Mouse (Mus musculus): ENCODE data around the gene Vps16.

Vps16 gene

GRCm38 (mm10) chr2:130451727-130452090 lies 27.6 kb downstream of the Vps16 start:
- in situ Hi-C loops (cut with MboI; ENCODE audit: low pct_unique_long_range_greater_than_20kb in 1 of 2, low sequenced_read_pairs in 2 of 2, unreplicated experiment in 1 of 2): no loop called here

DNA sequence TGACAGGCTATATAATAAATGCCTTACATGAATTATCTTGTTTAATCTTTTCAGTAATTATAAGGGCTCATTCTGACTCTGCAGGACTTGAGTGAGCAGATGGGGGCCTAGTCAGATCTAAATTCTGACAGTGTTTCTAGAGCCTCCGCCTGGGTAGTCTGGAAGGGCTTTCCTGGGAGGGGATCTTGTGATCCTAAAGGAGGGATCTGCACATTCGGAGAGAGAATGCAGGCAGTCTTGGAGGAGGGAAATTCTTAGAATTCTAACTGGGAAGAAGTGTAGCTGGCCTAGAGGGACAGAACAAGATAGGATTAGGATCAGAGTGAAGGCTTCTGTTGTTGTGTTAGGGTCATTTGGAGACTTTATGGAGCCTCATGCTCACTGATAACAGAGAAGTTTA lies 28.1 kb downstream of the Vps16 start:
- in situ Hi-C loops (cut with MboI; ENCODE audit: low pct_unique_long_range_greater_than_20kb in 1 of 2, low sequenced_read_pairs in 2 of 2, unreplicated experiment in 1 of 2): no loop called here

DNA sequence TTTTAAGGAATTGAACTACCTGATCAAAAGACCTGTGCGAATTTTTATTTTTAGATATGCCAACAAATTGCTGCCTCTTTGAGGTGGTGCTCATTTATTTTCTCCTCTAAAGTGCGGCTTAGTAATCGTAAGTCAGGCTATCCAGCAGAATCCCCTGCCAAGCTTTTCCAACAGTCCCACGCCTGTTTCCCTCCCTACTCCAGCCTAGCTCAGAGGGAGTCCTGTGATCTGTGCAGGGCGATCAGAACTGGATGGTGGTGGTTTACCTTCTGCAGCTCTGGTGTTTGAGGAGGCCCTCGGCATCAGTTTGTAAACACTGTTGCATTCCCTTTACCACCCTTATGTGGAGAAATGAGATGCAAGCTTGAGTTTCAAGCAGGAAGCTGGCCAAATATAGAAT lies 29.3 kb downstream of the Vps16 start:
- in situ Hi-C loops (cut with MboI; ENCODE audit: low pct_unique_long_range_greater_than_20kb in 1 of 2, low sequenced_read_pairs in 2 of 2, unreplicated experiment in 1 of 2): no loop called here

GRCm38 (mm10) chr2:130454748-130455370 lies 30.7 kb downstream of the Vps16 start:
- in situ Hi-C loops (cut with MboI; ENCODE audit: low pct_unique_long_range_greater_than_20kb in 1 of 2, low sequenced_read_pairs in 2 of 2, unreplicated experiment in 1 of 2): no loop called here

DNA sequence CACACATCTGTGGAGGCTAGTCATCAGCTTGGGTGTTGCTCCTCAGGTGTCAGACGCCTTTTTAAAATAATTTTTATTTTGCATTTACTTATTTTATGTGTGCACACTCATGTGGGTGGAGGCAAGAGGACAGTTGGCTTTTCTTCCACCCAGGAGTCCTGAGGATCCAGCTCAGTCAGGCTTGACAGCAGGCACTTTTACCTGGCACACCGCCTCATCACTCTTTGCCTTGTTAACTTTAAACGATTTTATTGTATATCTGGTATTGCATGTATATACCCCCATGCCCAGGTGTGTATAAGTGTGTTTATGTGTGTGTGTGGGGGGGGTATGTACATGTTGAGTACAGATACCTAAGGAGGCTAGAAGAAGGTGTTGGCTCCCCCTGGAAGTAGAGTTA lies 33.7 kb downstream of the Vps16 start:
- in situ Hi-C loops (cut with MboI; ENCODE audit: low pct_unique_long_range_greater_than_20kb in 1 of 2, low sequenced_read_pairs in 2 of 2, unreplicated experiment in 1 of 2): no loop called here

DNA sequence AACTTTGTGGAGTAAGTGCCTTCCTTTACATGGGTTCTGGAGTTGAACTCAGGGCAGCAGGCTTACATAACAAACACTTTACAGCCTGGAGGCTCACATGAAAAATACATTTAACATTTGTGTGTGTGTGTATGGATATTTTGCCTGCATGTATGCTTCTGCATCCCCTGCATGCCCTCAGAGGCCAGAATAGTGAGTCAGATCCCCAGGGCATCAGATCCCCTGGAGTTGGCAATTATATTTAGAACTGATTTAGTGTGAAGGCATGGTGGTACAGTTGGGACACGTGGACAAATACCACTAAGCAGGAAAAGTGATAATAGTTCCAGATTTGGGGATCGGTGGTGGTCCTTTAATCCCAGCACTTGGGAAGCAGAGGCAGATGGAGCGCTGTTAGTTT lies 35.4 kb downstream of the Vps16 start:
- in situ Hi-C loops (cut with MboI; ENCODE audit: low pct_unique_long_range_greater_than_20kb in 1 of 2, low sequenced_read_pairs in 2 of 2, unreplicated experiment in 1 of 2): no loop called here

DNA sequence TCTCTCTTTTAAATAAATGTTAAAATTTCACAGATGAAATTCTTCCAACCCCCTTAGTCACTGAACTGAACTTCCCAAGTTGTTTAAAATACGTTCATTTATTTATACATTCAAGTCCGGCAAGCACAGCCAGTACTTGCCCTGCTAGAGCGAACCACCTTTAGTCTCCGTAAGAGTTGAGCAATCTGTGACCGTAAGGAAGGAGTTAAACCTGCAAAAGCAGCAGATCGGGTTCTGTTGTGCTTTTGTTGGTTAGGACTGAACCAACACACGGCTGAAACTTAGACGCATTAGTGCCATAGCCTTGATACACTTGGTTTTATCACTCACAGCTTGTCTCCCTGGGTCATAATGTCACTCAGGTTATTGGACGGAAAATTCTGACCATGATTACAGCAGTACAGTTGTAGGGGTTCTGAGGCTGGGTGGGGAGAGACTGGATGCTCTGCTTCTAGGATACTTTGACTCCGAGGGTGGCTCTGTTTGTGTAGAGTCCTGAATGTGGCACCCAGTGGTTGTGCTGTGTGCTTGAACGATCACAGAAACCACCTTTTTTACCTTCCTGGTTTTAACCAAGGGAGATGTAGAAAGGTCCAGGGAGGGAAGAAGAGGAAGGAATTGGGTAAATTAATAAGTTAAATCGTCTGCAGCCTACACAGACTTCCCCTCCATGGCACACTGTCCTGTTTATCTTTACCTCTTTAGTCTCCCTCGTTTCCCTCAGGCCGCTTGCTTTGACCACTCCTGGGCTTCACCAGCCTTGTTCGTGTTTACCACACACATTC lies 37.3 kb downstream of the Vps16 start:
- in situ Hi-C loops (cut with MboI; ENCODE audit: low pct_unique_long_range_greater_than_20kb in 1 of 2, low sequenced_read_pairs in 2 of 2, unreplicated experiment in 1 of 2): no loop called here

- in situ Hi-C loops (cut with MboI; ENCODE audit: low pct_unique_long_range_greater_than_20kb in 1 of 2, low sequenced_read_pairs in 2 of 2, unreplicated experiment in 1 of 2): no loop called here
Measured at GRCm38 (mm10) chr2:130466438-130466837, 42.3 kb downstream of the Vps16 start.

DNA sequence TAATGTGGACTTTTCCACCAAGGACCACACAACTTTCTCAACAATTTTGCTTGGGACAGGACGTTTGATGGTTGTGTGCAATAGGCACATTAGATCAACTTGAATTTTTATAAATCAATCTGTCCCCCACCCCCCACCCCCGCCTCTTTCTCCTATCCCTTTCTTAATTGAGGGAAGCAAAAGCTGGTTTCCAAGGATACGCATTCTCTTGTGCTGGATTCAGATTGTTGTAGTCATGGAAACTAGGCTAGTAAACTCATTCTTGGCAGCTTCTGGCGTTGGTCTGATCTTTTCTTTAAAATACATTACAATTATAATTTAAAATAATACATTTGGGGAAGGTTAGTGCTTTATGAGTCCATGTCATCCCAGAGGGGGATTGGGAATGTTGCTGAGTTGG lies 45.2 kb downstream of the Vps16 start:
- in situ Hi-C loops (cut with MboI; ENCODE audit: low pct_unique_long_range_greater_than_20kb in 1 of 2, low sequenced_read_pairs in 2 of 2, unreplicated experiment in 1 of 2): no loop called here

DNA sequence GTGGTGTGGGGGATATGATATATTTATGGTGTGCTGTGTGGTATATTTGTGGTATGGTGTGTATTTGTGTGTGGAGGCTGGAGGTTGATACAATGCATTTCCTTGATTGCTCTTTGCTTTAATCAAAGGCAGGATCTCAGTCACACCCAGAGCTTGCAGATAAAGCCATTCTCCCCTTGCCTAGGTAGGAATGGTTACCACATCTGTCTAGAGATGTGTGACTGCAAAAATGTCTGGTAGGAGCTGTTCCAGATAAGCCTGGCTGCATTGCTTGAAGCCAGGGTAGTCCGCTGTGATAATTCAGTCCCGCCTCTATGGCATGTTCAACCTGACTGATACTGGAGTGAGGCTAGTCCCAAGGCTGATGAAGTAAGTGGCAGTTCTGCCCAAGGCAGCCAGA lies 45.8 kb downstream of the Vps16 start:
- in situ Hi-C loops (cut with MboI; ENCODE audit: low pct_unique_long_range_greater_than_20kb in 1 of 2, low sequenced_read_pairs in 2 of 2, unreplicated experiment in 1 of 2): no loop called here

DNA sequence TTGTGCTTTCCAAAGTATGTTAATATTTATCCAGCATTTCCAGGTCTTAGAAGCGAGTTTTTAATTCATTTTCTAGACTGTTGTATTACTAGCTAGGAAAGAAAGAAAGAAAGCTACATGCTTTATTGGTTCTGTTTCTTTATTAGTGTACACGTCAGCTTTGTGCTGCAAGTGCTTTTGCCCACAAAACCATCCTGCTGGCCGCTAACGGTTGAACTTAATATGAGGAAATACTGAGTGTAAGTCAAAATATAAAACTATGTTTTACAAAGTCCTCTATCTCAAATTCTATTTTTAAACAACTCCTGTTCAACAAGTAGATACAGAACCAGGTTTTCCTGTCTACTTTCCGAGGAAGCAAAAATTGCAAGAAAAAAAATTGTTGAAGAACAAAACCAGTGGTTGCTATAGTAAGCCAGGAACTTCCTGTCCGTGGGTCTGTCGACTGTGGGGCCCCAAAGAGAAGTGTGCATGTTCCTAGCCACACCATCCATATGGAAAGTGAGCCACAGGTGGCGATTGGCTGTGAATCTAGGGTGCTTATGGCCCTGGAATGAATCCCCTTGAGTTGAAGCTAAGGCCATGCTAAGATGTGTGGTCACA lies 48.9 kb downstream of the Vps16 start:
- in situ Hi-C loops (cut with MboI; ENCODE audit: low pct_unique_long_range_greater_than_20kb in 1 of 2, low sequenced_read_pairs in 2 of 2, unreplicated experiment in 1 of 2): no loop called here

DNA sequence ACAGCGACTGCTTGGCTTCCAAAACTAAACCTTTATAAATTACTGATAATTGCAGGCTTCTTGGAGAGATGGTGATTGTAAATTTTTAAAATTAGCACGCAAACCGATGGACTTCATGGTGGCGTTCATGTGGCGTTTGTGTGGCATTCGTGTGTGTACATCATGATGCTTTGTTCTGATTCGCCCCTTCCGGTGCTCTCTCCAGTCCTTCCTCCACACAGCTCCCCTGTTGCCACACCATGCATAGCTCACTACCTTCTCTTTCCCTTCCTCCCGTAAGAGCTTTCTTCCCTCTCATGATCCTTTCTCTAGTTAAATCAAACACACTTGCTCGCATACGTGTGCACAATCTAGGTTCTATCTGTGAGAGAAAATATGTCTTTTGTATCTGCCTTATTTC lies 51.6 kb downstream of the Vps16 start:
- in situ Hi-C loops (cut with MboI; ENCODE audit: low pct_unique_long_range_greater_than_20kb in 1 of 2, low sequenced_read_pairs in 2 of 2, unreplicated experiment in 1 of 2): no loop called here

GRCm38 (mm10) chr2:130476666-130477297 lies 52.6 kb downstream of the Vps16 start:
- in situ Hi-C loops (cut with MboI; ENCODE audit: low pct_unique_long_range_greater_than_20kb in 1 of 2, low sequenced_read_pairs in 2 of 2, unreplicated experiment in 1 of 2): no loop called here

- in situ Hi-C loops (cut with MboI; ENCODE audit: low pct_unique_long_range_greater_than_20kb in 1 of 2, low sequenced_read_pairs in 2 of 2, unreplicated experiment in 1 of 2): no loop called here
Measured at GRCm38 (mm10) chr2:130482177-130482576, 58.0 kb downstream of the Vps16 start.

DNA sequence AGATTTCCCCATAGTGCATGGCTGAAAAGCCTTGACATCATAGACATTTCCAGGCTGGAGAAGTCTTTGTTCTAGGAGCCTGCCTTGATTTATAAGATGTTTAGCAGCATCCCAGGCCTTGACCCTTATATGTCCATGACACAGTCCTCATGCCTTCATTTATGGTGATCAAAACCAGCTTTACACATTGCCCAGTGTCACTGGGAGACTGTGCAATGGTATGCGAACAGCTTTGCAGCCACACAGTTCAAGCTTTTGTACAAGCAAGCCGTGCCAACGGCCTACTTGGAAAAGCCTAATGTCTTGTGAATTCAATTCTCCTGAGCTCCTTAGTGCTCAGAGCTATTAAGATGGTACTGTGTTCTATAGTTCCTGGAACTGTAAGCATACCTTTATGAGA lies 58.6 kb downstream of the Vps16 start:
- in situ Hi-C loops (cut with MboI; ENCODE audit: low pct_unique_long_range_greater_than_20kb in 1 of 2, low sequenced_read_pairs in 2 of 2, unreplicated experiment in 1 of 2): no loop called here

DNA sequence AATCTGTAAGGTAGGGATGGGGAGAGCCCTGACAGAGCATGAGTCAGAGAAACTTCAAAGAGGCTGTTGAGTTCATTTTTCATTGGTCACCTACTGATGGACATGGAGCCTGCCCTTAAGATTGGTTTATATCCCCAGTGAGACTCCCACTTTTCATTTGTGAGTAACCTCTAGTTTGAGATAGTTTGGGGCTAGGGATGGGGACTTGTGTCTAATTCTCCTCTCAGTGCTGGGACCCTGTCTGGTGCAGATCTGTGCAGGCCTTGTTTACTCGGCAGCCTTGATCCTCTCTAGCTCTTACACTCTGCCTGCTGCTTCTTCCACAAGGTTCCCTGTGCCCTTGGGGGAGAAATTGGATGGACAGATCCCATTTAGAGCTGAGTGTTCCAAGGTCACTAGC lies 60.1 kb downstream of the Vps16 start:
- in situ Hi-C loops (cut with MboI; ENCODE audit: low pct_unique_long_range_greater_than_20kb in 1 of 2, low sequenced_read_pairs in 2 of 2, unreplicated experiment in 1 of 2): no loop called here

- in situ Hi-C loops (cut with MboI; ENCODE audit: low pct_unique_long_range_greater_than_20kb in 1 of 2, low sequenced_read_pairs in 2 of 2, unreplicated experiment in 1 of 2): no loop called here
Measured at GRCm38 (mm10) chr2:130488002-130488401, 63.9 kb downstream of the Vps16 start.

GRCm38 (mm10) chr2:130488600-130488999 lies 64.5 kb downstream of the Vps16 start:
- in situ Hi-C loops (cut with MboI; ENCODE audit: low pct_unique_long_range_greater_than_20kb in 1 of 2, low sequenced_read_pairs in 2 of 2, unreplicated experiment in 1 of 2): no loop called here

DNA sequence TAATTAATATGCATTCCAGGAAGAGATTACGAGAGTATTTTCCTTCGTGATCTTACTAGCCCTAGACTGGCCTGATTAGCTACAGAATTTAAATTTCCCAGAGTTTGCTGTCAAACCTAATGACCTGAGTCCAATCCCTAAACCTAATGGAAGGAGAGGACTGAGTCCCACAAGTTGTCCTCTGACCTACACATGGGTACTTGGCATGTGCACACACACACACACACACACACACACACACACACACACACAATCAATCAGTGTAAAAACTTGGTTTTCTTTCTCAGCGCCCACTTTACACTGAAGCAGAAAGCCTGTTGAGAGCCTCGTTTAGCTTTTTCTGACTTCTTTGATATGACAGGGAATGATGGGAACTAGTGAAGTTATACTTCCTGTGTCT lies 67.0 kb downstream of the Vps16 start:
- in situ Hi-C loops (cut with MboI; ENCODE audit: low pct_unique_long_range_greater_than_20kb in 1 of 2, low sequenced_read_pairs in 2 of 2, unreplicated experiment in 1 of 2): no loop called here

DNA sequence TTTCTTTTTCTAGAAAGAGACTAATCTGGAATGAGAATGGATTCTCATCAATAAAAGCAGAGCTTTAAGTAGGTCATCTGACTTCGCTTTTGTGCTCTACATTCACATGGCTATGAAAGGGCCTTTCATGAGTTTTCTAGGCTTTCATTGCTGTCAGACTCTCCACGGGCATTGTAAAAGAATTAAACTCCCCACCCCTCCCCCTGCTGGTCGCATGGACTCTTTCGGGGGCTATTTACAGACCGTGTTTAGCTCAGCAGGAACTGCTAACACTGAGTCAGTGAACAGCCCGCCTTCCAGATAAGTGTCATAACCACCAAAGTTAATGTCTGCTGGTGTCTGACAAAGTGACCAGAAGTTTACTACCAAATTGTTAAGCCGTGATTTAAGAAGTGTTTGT lies 67.4 kb downstream of the Vps16 start:
- in situ Hi-C loops (cut with MboI; ENCODE audit: low pct_unique_long_range_greater_than_20kb in 1 of 2, low sequenced_read_pairs in 2 of 2, unreplicated experiment in 1 of 2): no loop called here
